13 mouse cellular contexts compared by ENCODE assay signal in genomic region chr2:113645199-113645598, GRCm38 (mm10).
DNase-seq lines count a peak whose midpoint lies in the region; ATAC-seq lines count a peak whose summit lies in the region.
"Had no signal": no experiment of that assay in that cellular context is flagged by ENCODE, and none has a peak within 500 bp of the region (broad histone marks: within the 10 kb centered on the region; RNA-seq: fewer than 3 reads in every experiment).

No protein-coding gene starts in this region.

- peak; percentile 9 to 40 for DNase-seq in lung, adult 18-20 months
- DNase-seq in lung, postnatal 36 days = no peak
- DNase-seq in frontal cortex, adult 2 months (ENCODE audit: extremely low spot score in 1 of 2, low spot score in 1 of 2) = peak; percentile 23 to 42
- peak; percentile 18 for DNase-seq in right cerebral cortex, postnatal 14 days
- DNase-seq: kidney, adult 8-10 months; liver, embryonic 13.5 days; thymus, adult 2 months had no signal

- H3K9ac ChIP-seq in forebrain, embryonic 13.5 days = no peak overlapping the region
- no peak overlapping the region for H3K9ac ChIP-seq in forebrain, embryonic 12.5 days
- H3K9ac ChIP-seq: hindbrain, embryonic 15.5 days; liver, embryonic 13.5 days had no signal

- H3K4me1 ChIP-seq in forebrain, embryonic 13.5 days = no peaks in the 10 kb centered on the region
- H3K4me1 ChIP-seq in forebrain, embryonic 12.5 days = no peaks in the 10 kb centered on the region
- H3K4me1 ChIP-seq: hindbrain, embryonic 15.5 days had no signal

- H3K4me2 ChIP-seq in forebrain, embryonic 13.5 days = no peak overlapping the region
- H3K4me2 ChIP-seq in forebrain, embryonic 12.5 days = no peak overlapping the region
- H3K4me2 ChIP-seq: hindbrain, embryonic 15.5 days; liver, embryonic 13.5 days had no signal

- no peaks in the 10 kb centered on the region for H3K9me3 ChIP-seq in forebrain, embryonic 13.5 days (replicated peaks)
- no peaks in the 10 kb centered on the region for H3K9me3 ChIP-seq in forebrain, embryonic 12.5 days
- H3K9me3 ChIP-seq: hindbrain, embryonic 15.5 days; liver, embryonic 13.5 days had no signal

- 81% methylated on average over 12 of the region's 12 CpGs for WGBS in forebrain, embryonic 13.5 days
- WGBS in forebrain, embryonic 12.5 days = 92% methylated on average over 12 of the region's 12 CpGs

- no peaks in the 10 kb centered on the region for H3K27me3 ChIP-seq in forebrain, embryonic 13.5 days
- H3K27me3 ChIP-seq in forebrain, embryonic 12.5 days = no peaks in the 10 kb centered on the region
- H3K27me3 ChIP-seq: hindbrain, embryonic 15.5 days; liver, embryonic 13.5 days had no signal

- H3K4me3 ChIP-seq in forebrain, embryonic 13.5 days = no peak overlapping the region
- H3K4me3 ChIP-seq in forebrain, embryonic 12.5 days (replicated peaks) = no peak overlapping the region
- H3K4me3 ChIP-seq: erythroblast, embryonic 14.5 days; hindbrain, embryonic 15.5 days; liver, embryonic 13.5 days had no signal

- H3K36me3 ChIP-seq in forebrain, embryonic 13.5 days (ENCODE audit: poor library complexity, severe bottlenecking) = no peaks in the 10 kb centered on the region
- H3K36me3 ChIP-seq in forebrain, embryonic 12.5 days (replicated peaks) = no peaks in the 10 kb centered on the region
- H3K36me3 ChIP-seq: hindbrain, embryonic 15.5 days; liver, embryonic 13.5 days had no signal

- no peak overlapping the region for H3K27ac ChIP-seq in forebrain, embryonic 13.5 days
- H3K27ac ChIP-seq in forebrain, embryonic 12.5 days = no peak overlapping the region
- H3K27ac ChIP-seq: hindbrain, embryonic 15.5 days; liver, embryonic 13.5 days had no signal

- peak; percentile 59; the same call in 1 of the 2 replicates for ATAC-seq in forebrain, embryonic 13.5 days
- no peak for ATAC-seq in forebrain, embryonic 12.5 days (ENCODE audit: low FRiP score)
- ATAC-seq in megakaryocyte progenitor cell, adult 5-6 weeks (replicated peaks; ENCODE audit: poor library complexity) = no peak
- no peak for ATAC-seq in monocyte, adult 5-6 weeks (replicated peaks; ENCODE audit: insufficient number of reproducible peaks, low FRiP score, low TSS enrichment, poor library complexity, severe bottlenecking)
